Mouse (Mus musculus): ENCODE measurements around the gene Slco2a1.

Slco2a1 gene

GRCm38 (mm10) chr9:103029012-103029411, 40.5 kb downstream of the Slco2a1 start:
- in situ Hi-C loops (cut with MboI; ENCODE audit: low pct_unique_long_range_greater_than_20kb in 1 of 2, low sequenced_read_pairs in 2 of 2, unreplicated experiment in 1 of 2), result no loop called here

GRCm38 (mm10) chr9:103030041-103030440, 41.5 kb downstream of the Slco2a1 start:
- in situ Hi-C loops (cut with MboI; ENCODE audit: low pct_unique_long_range_greater_than_20kb in 1 of 2, low sequenced_read_pairs in 2 of 2, unreplicated experiment in 1 of 2), result no loop called here

- in situ Hi-C loops (cut with MboI; ENCODE audit: low pct_unique_long_range_greater_than_20kb in 1 of 2, low sequenced_read_pairs in 2 of 2, unreplicated experiment in 1 of 2), result no loop called here
Observed at GRCm38 (mm10) chr9:103031211-103031610, 42.7 kb downstream of the Slco2a1 start.

GRCm38 (mm10) chr9:103032193-103032592, 43.7 kb downstream of the Slco2a1 start:
- in situ Hi-C loops (cut with MboI; ENCODE audit: low pct_unique_long_range_greater_than_20kb in 1 of 2, low sequenced_read_pairs in 2 of 2, unreplicated experiment in 1 of 2), result no loop called here

GRCm38 (mm10) chr9:103033381-103033780, 44.9 kb downstream of the Slco2a1 start:
- in situ Hi-C loops (cut with MboI; ENCODE audit: low pct_unique_long_range_greater_than_20kb in 1 of 2, low sequenced_read_pairs in 2 of 2, unreplicated experiment in 1 of 2), result no loop called here

GRCm38 (mm10) chr9:103036971-103037391, 48.5 kb downstream of the Slco2a1 start:
- in situ Hi-C loops (cut with MboI; ENCODE audit: low pct_unique_long_range_greater_than_20kb in 1 of 2, low sequenced_read_pairs in 2 of 2, unreplicated experiment in 1 of 2), result no loop called here

GRCm38 (mm10) chr9:103038266-103038665, 49.8 kb downstream of the Slco2a1 start:
- in situ Hi-C loops (cut with MboI; ENCODE audit: low pct_unique_long_range_greater_than_20kb in 1 of 2, low sequenced_read_pairs in 2 of 2, unreplicated experiment in 1 of 2), result no loop called here

GRCm38 (mm10) chr9:103038705-103039104, 50.2 kb downstream of the Slco2a1 start:
- in situ Hi-C loops (cut with MboI; ENCODE audit: low pct_unique_long_range_greater_than_20kb in 1 of 2, low sequenced_read_pairs in 2 of 2, unreplicated experiment in 1 of 2), result no loop called here

- in situ Hi-C loops (cut with MboI; ENCODE audit: low pct_unique_long_range_greater_than_20kb in 1 of 2, low sequenced_read_pairs in 2 of 2, unreplicated experiment in 1 of 2), result no loop called here
Observed at GRCm38 (mm10) chr9:103040581-103040980, 52.1 kb downstream of the Slco2a1 start.

GRCm38 (mm10) chr9:103045406-103045805, 56.9 kb downstream of the Slco2a1 start:
- in situ Hi-C loops (cut with MboI; ENCODE audit: low pct_unique_long_range_greater_than_20kb in 1 of 2, low sequenced_read_pairs in 2 of 2, unreplicated experiment in 1 of 2), result no loop called here

GRCm38 (mm10) chr9:103049049-103049511, 60.6 kb downstream of the Slco2a1 start:
- in situ Hi-C loops (cut with MboI; ENCODE audit: low pct_unique_long_range_greater_than_20kb in 1 of 2, low sequenced_read_pairs in 2 of 2, unreplicated experiment in 1 of 2), result no loop called here

- in situ Hi-C loops (cut with MboI; ENCODE audit: low pct_unique_long_range_greater_than_20kb in 1 of 2, low sequenced_read_pairs in 2 of 2, unreplicated experiment in 1 of 2), result no loop called here
Observed at GRCm38 (mm10) chr9:103053829-103054228, 65.3 kb downstream of the Slco2a1 start.

GRCm38 (mm10) chr9:103055061-103055460, 66.5 kb downstream of the Slco2a1 start:
- in situ Hi-C loops (cut with MboI; ENCODE audit: low pct_unique_long_range_greater_than_20kb in 1 of 2, low sequenced_read_pairs in 2 of 2, unreplicated experiment in 1 of 2), result no loop called here

- in situ Hi-C loops (cut with MboI; ENCODE audit: low pct_unique_long_range_greater_than_20kb in 1 of 2, low sequenced_read_pairs in 2 of 2, unreplicated experiment in 1 of 2), result no loop called here
Observed at GRCm38 (mm10) chr9:103056164-103056563, 67.7 kb downstream of the Slco2a1 start.

- in situ Hi-C loops (cut with MboI; ENCODE audit: low pct_unique_long_range_greater_than_20kb in 1 of 2, low sequenced_read_pairs in 2 of 2, unreplicated experiment in 1 of 2), result no loop called here
Observed at GRCm38 (mm10) chr9:103060551-103060950, 72.0 kb downstream of the Slco2a1 start.

GRCm38 (mm10) chr9:103061471-103062053, 73.0 kb downstream of the Slco2a1 start:
- in situ Hi-C loops (cut with MboI; ENCODE audit: low pct_unique_long_range_greater_than_20kb in 1 of 2, low sequenced_read_pairs in 2 of 2, unreplicated experiment in 1 of 2), result no loop called here

- in situ Hi-C loops (cut with MboI; ENCODE audit: low pct_unique_long_range_greater_than_20kb in 1 of 2, low sequenced_read_pairs in 2 of 2, unreplicated experiment in 1 of 2), result no loop called here
Observed at GRCm38 (mm10) chr9:103063591-103063990, 75.1 kb downstream of the Slco2a1 start.

GRCm38 (mm10) chr9:103066845-103067244, 78.3 kb downstream of the Slco2a1 start:
- in situ Hi-C loops (cut with MboI; ENCODE audit: low pct_unique_long_range_greater_than_20kb in 1 of 2, low sequenced_read_pairs in 2 of 2, unreplicated experiment in 1 of 2), result no loop called here

GRCm38 (mm10) chr9:103067651-103068050, 79.1 kb downstream of the Slco2a1 start:
- in situ Hi-C loops (cut with MboI; ENCODE audit: low pct_unique_long_range_greater_than_20kb in 1 of 2, low sequenced_read_pairs in 2 of 2, unreplicated experiment in 1 of 2), result no loop called here

GRCm38 (mm10) chr9:103068769-103069168, 80.3 kb downstream of the Slco2a1 start:
- in situ Hi-C loops (cut with MboI; ENCODE audit: low pct_unique_long_range_greater_than_20kb in 1 of 2, low sequenced_read_pairs in 2 of 2, unreplicated experiment in 1 of 2), result no loop called here
